Mouse (Mus musculus) lung, postnatal 4 days (tissue): Measurements from ENCODE around the gene Pafah1b3.
A peak's percentile ranks its signal among the peaks of the same experiment; 100 is the strongest.
"Not testable (repeated sequence)": the region's sequence is repeated elsewhere in the genome, so short reads cannot be mapped to it uniquely, and the experiment has no call there.

ENCODE experiments used
- DNase-seq, 2 experiments: peaks; one replicate each; pipeline ENCODE4 v3.0.0; 2021

The Pafah1b3 gene

DNA sequence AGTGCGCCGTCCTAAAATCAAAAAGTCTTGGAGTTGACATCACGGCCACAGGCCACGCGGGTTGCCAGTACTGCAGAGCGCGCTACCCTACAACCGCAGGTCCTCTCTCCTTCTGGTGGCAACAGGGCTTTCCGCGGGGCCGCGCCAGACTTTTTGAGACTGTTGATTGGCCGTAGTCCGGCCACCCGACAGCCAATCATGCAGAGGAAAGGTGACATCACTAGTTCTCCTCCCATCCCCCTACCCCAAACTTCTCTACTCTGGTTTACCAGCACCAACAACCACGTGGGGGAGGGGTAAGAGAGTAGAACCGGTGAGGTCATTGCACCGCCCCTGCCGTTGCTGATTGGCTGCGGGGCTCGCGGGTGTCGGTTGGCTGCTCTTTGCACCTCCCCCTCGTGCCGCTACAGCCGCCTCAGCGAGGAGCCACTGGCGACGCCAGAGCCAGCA, 30.5 kb downstream of the Pafah1b3 start, which contains the start of gene Cic:
TSS of gene Cic (plus strand) at position 404 of the 450 bp plus-strand sequence.
- DNase-seq: peak; percentile 98 to 99

DNA sequence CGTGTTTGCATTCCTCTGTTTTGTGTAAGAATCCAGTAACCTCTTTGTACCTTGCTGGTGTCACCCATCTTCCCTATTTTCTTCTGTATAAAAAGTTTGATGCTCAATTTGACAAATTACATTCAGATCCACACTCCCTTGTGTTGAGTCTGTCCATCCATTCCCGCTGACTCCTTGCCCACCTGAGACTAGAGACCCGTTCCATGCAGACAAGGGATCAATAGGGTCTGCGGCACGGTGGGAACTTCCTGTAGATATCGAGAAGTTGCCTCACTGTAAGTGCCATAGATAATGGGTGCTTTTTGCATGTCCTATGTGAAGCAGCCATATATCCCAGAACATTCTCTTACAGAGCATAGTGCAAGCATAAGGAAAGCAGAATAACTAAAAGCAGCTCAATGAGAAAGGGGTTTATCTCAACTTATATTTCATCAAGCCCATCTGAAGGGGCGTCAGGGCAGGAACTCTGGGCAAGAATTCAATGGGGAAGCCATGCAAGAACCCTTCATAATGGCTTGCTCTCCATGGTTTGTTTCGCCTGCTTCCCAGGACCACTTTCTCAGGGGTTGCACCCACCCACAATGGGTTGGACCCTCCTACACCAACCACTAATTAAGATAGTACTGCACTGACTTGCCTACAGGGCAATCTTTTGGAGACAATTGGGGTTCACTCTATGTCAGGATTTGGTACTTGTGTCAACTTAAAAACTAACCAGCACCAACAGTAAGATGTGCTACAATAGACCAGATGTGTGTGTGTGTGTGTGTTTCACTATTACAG, 31.4 kb downstream of the Pafah1b3 start:
- DNase-seq: no peak

DNA sequence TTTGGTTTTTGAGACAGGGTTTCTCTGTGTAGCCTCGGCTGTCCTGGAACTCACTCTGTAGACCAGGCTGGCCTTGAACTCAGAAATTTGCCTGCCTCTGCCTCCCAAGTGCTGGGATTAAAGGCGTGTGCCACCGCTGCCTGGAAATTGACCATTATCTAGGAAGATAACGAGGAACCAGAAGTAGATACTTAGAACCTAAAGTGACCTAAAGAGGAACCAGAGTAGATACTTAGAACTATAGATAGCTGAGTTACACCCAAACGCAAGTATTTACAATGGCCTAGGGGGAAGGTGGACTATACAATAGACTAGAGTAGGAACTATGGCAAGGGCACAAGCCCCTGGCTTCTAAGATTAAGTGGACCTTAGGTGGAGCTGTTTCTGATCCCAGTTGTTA, 32.0 kb downstream of the Pafah1b3 start:
- DNase-seq: not testable (repeated sequence)

DNA sequence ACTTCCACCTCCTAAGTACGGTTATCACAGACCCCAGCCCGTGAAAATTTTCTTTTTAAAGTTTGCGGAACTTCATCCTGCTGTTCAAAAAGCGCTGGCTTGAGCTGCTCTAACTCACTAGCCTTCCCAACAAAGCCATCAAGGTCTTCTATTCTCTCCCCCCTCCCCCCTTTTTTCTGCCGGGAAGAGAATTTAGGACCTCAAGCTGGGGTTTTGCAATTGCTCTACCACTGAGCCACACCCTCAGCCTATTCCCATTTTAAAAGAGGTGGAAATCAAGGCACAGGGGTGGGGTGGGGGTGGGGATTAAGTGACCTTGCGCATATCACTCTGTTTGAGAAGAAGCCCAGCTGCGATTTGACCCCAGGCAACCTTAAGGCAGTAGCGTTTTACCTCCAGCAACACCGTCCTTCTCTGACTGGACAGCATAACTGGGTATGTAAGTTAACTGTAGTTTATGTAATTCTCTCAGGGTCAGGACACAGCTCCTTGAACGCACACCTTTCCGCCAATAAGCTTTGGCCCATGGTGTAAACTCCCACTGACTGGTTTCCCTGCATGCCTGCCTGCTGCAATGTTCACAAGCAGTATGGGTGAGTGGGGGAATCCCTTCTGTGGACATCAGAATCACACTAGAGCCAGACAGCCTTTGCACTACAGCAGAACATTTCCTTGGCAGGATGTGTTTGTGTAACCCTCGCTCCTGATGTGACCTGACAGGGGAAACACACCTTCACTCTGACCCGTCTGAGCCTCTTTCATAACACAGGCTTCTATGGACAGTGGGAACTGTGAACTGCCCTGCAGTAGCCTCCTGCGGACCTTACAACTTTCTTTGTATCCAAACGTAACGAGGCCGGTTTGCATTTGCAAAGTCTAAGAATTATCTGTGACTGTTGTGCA, 33.6 kb downstream of the Pafah1b3 start:
- DNase-seq: no peak

DNA sequence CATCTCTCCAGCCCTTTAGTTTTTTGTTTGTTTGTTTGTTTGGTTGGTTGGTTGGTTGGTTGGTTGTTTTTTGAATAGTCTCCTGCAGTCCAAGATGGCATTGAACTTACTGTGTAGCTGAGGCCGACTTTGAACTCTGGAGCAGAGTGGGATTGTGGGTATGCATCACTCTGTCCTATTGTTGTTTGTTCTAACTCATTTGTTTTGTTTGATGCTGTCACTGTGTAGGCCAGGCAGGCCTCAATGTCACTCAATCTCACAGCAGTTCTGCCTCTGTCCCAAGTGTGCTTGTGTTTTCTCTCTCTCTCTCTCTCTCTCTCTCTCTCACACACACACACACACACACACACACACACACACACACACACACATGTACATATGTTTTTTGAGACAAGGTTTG, 35.9 kb downstream of the Pafah1b3 start:
- DNase-seq: no peak

DNA sequence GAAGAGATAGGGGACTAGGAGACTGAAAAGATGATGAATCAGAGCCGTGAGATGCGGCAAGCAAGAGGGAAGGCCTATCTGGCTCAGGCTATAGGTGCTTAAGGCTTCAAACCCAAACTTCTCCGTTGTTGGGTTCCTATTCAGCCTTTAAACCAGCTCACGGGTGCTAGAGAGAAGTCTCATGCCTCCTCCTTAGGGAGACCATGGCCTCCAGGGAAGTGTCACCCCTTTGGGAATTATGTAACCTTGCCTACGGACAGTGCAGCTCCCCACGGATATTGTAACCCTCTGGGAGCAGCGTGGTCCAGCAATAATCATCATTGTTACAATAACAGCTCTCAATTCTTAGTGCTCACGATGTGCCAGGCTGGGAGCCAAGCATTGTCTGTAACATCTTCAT, 46.0 kb downstream of the Pafah1b3 start:
- no peak for DNase-seq

DNA sequence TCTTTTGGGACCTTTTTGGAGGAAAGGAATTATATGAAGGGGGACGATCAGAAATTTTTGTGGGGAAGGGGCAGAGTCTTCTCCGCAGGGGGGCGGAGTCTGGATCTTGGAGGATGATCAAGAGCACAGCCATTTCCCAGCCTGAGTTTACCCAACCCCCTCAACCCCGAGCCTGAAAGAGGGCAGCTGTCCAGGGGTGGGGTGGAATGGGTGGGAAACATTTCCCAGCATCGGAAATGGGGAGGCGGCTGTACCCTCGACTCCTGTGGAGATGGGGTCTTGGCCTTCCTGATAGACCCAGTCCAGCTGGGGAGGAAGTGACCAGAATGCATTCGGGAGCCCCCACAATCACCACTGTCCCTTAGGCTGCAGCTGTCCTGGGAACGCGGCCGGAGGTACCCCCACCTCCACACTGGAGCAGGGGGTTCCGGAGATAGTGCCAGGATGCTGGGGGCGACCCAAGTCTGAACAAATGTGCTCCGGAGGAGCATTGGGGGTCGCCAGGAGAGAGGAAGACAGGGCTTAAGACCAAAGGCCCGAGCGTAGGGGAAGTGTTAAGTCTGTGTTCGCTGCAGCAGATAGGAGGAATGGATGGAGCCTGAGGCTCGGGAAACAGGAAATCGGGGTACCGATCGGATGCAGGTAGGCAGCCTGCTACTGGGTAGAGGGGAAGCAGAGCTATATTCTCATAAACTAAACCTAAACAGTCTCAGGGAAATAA, 46.6 kb downstream of the Pafah1b3 start:
- DNase-seq: peak; percentile 81 to 87

DNA sequence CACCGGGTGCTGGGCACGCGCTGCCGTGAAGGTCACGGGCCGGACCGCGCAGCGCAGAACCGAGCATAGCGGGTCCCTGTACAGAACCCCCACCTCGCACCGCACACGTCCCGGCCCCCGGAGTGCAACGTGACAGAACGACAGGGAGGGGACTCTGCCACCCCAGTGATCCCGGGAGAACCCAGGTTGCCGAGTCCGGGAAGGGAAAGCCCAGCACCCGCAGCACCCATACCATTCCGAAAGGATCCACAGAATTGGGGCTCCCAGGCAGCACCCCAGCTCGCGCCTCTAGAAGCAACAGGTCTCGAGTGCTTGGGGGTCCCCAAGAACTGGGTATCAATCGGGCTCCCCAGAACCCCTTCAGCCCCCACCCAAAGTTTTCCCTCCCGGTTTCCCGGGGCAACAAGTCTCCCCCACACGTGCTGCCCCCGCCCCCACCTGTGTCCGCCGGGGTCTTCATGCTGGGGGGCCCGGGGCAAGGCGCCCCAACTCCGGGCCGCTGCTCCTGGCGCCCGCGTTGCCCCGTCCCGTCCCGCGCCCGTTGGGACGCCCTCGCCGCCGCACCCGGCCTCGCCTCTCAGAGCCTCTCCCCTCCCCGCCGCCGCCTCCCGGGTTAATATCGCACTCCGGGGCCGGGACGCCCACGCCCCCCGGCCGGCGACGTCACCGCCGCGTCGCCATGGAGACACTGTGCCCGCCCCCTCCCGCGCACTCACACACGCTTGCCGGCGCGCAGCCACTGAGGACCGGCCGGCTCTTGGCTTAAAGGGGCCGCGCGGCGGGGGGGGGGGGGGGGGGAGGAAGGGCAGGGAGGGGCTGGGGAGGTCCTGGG, 47.4 kb downstream of the Pafah1b3 start, which contains the start of gene Erf:
TSS of gene Erf (minus strand) at position 621 of the 832 bp plus-strand sequence.
- peak; percentile 97 for DNase-seq

DNA sequence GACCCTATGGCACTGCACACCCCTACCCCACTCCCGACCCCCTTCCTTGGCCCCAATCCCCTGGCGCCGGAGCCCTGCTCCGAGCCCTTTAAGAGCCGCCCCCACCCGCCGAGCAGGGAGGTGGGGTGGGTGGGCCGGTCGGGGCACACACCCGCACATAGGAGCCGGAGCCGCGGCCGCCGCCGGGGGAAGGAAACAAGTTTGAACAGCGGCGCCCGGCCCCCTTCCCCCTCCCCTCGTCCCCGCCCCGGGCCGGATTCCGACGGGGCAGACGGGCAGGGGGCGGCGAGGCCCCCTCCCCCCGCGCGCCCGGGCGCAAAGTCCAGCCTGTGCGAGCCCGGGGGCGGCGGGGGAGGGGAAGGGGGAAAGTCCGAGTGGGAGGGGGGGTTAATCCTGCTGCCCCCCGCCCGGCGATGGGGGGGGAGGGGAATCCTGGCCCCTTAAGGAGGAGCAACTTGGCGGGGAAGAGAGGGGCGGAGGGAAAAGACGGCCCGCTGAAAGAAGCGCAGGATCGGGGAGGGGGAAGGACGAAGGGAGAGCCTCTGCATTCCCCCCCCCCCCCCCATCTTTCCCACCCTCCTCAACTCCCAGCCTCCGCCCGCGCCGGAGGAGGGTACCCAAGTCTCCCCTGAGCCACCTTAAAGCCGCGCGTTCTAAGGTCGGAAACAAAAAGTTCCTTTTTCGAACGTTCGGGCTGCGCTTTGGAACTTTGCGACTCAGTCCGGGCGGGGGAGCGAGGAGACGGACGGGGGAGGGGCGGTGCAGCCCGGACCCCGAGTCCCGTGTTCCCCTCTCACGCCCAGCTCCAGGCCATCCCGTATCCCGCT, 48.3 kb downstream of the Pafah1b3 start:
- peak; percentile 85 to 91 for DNase-seq

DNA sequence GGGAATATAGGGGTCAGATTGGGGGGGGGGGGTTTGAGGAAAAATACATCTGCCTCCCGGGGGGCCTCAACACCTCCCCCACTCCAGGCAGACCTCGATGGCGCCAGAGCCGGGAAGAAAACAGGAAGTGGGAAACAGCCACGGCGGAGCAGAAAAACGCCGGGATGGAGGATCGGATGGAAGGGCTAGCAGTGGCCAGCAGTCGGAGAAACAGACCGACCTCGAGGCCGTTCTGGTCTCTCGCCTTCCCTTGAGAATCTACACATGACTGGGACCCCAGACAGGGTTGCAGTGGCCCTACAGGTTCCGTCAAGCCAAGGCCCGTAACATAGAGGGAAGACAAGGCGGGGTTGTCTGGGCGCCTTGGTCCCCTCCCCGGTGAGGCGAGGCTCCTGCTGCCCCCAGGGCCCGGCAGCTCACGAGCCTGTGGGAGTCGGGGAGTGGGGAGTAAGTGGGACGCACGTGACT, 48.9 kb downstream of the Pafah1b3 start:
- DNase-seq: peak in 1 of 2 experiments; percentile 54

DNA sequence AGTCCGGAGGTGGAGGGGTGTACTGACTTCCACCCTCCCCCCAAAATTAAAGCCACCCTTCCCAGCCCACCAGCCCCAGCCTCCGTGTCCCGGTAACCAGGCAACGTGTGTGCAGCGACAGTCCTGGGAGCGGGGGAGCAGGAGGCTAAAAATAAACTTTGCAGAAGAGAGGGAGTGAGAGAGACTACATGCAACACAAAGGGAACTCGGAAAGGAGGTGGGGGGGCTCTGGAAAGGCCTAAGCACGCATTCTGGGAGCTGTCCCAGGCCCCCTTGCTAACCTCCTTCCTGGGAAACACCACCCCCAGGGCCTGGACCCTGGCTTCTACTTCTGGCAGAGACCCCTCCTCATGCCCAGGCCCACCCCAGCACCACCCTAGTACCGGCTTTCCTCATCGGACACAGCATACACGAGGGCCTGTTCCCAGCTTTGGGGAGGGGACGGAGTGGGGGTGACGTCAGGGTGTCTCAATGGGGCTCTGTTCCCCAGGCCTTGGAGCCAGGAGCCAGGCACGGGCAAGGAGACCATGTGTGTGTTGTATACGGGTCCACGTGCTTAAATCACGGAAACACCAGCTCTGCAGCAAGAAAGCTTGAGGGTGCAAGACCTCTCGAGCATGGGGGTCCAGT, 49.7 kb downstream of the Pafah1b3 start:
- DNase-seq: peak; percentile 54 to 69

DNA sequence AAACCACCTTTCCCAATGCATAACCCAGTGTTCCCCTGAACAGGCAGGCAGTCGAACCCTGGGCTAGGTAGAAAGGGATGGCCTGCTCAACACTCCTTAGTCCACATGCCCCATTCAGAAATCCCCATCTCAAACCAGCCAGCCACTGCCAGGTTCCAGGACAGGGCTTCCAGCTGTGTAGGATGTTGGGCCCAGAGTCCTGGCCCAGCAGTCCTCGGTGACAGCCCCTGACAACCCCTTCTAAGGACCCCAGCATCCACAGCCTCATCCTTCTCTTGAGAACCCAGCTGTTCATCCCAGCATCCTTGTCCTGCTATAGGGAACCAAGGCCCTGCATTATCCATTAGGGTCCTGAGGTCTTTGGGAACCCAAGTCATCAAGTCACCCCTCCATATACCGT, 50.3 kb downstream of the Pafah1b3 start:
- no peak for DNase-seq

DNA sequence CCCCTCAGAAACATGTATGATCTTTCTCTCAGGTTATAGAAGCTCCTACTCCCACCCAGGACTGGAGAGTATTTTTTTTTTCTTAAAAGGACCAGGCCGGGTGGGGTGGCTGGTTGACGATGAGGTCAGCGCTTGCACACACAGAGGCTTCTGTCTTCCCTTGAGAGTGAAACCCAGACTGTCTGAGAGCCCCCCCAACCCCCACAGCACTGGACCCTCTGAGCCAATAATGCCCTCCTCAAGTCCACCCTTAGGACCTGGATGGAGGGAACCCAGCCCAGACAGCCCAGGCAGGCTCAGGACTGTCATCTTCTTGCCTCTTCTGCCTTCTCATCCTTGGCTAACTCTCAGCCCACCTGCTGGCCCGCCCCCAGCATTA, 51.0 kb downstream of the Pafah1b3 start:
- peak in 1 of 2 experiments; percentile 48 for DNase-seq

DNA sequence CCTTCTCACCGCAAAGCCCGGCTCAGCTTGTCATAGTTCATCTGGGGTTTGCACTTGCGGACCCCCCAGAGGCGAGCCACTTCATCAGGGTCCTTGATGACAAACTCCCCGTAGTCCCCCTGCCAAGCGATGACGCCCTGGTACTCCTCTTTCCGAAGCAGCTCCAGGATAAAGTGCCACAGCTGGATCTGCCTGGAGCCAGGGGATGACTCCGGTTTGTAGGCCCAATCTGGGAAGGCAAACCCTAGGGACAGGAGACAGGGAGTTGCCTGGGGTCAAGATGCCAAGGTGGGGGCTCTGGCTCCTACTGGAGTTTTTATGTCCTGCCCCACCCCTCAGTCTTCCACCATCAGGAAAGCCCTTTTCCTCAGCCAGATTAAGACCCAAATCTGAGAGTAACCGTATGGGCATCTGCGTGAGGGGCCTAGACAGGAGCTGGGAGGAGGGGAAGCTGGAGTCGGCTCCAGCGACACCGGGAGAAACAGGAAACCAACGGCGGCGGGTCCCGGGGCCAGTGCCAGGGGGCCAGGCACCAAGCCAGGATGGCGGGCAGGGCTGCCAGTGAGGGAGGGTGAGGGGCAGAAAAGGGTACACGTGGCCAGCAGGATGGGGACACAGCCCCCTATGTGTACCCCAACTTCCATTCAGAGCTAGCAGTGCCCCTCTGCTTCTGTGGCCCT, 51.6 kb downstream of the Pafah1b3 start:
- peak; percentile 80 to 83 for DNase-seq
